Mouse (Mus musculus): ENCODE measurements around the gene Gnb2. TPM values are rescaled to one million over a fixed set of nuclear protein-coding genes. Genes with fewer than 3 reads are reported as not detected.

The Gnb2 gene
- polyA plus RNA-seq, 1 experiment from 2014 or later: 337 TPM

GRCm38 (mm10) chr5:137501709-137502666 is 31.3 kb downstream of the Gnb2 start, which contains the start of gene Pop7:
Gene Pop7 (minus strand): TSS chr5:137502518.
- Histone ChIP-seq H3K4me3 (replicated peaks) (peak within 1 kb of the TSS; percentile 59), H3K9me3 (no peaks in the 10 kb centered on the region), H3K36me3 (peaks cover 10% of the 10 kb centered on the region; the same call in 1 of the 2 replicates), H3K9ac (replicated peaks) (peak within 1 kb of the TSS; percentile 68), H3K4me2 (peak within 1 kb of the TSS; percentile 57), H3K4me1 (replicated peaks) (peaks cover 14% of the 10 kb centered on the region), H3K27ac (peak within 1 kb of the TSS; percentile 95), H3K27me3 (no peaks in the 10 kb centered on the region)
- ATAC-seq (ENCODE audit: insufficient number of reproducible peaks, insufficient read depth, low FRiP score, low TSS enrichment, low read depth): peak; percentile 93
- WGBS: 3% methylated on average over 64 of the region's 64 CpGs

- Histone ChIP-seq H3K4me3 (replicated peaks) (no peak overlapping the region), H3K9ac (replicated peaks) (no peak overlapping the region), H3K36me3 (peaks cover 10% of the 10 kb centered on the region; the same call in 1 of the 2 replicates), H3K4me1 (replicated peaks) (peaks cover 14% of the 10 kb centered on the region), H3K27ac (no peak overlapping the region), H3K9me3 (no peaks in the 10 kb centered on the region), H3K4me2 (no peak overlapping the region), H3K27me3 (no peaks in the 10 kb centered on the region)
- WGBS: 91% methylated on average over 7 of the region's 7 CpGs
- ATAC-seq (ENCODE audit: insufficient number of reproducible peaks, insufficient read depth, low FRiP score, low TSS enrichment, low read depth): no peak
Observed at GRCm38 (mm10) chr5:137500186-137500585, 33.1 kb downstream of the Gnb2 start.

DNA sequence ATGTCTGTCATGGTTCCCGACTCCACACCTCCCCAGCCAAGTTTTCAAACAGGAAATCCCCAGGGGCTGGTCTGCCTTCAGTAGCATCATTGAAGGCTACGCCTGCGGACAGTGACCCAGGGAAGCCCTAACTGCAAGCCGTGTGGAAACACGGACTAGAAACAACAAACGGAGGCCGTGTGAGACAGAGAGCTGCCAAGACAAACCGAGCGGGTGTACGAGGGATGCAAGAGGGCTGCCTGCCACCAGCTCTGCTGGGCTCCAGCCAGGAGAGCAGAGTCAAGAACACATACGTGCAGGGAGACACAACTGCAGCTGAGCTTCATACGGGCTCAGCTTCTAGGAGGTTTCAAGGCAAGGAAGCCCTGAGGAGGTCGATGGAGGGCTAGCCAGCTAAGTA is 39.5 kb downstream of the Gnb2 start:
- Histone ChIP-seq H3K36me3 (no peaks in the 10 kb centered on the region), H3K27me3 (no peaks in the 10 kb centered on the region), H3K9me3 (no peaks in the 10 kb centered on the region), H3K4me3 (replicated peaks) (no peak overlapping the region), H3K27ac (no peak overlapping the region), H3K4me2 (no peak overlapping the region), H3K4me1 (replicated peaks) (peaks cover 9% of the 10 kb centered on the region; the same call in 1 of the 2 replicates), H3K9ac (replicated peaks) (0 out of 2 replicates have a peak overlapping the region, but pooled peaks have one; percentile 18)
- no peak for ATAC-seq (ENCODE audit: insufficient number of reproducible peaks, insufficient read depth, low FRiP score, low TSS enrichment, low read depth)
- WGBS: 83% methylated on average over 13 of the region's 13 CpGs

DNA sequence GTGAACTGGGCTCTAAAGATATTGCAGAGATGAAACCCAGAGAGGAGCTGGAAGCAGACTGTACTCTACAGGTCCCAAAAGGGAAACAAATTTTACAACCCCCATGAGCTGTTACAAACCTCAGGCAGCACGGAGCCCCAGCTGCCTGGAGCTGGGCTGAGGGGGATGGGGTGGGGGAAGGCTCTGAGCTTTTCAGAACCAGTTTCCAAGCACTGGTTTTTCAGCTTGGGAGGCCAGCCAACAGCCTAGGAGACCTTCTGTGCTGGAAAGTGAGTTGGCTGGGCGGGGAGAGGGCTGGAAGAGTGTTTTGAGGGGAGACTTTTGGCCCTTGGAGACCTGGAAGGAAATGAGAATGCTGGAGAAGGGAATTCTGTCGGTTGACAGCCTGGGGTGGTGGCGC is 41.8 kb downstream of the Gnb2 start:
- Histone ChIP-seq H3K27me3 (peaks cover 3% of the 10 kb centered on the region), H3K4me2 (no peak overlapping the region; the same call in 1 of the 2 replicates), H3K9ac (replicated peaks) (no peak overlapping the region), H3K27ac (peak overlapping the region; percentile 45; the same call in 1 of the 2 replicates), H3K4me3 (replicated peaks) (no peak overlapping the region), H3K9me3 (no peaks in the 10 kb centered on the region), H3K4me1 (replicated peaks) (peaks cover 9% of the 10 kb centered on the region; the same call in 1 of the 2 replicates), H3K36me3 (no peaks in the 10 kb centered on the region)
- 40% methylated on average over 4 of the region's 4 CpGs for WGBS
- no peak for ATAC-seq (ENCODE audit: insufficient number of reproducible peaks, insufficient read depth, low FRiP score, low TSS enrichment, low read depth)

DNA sequence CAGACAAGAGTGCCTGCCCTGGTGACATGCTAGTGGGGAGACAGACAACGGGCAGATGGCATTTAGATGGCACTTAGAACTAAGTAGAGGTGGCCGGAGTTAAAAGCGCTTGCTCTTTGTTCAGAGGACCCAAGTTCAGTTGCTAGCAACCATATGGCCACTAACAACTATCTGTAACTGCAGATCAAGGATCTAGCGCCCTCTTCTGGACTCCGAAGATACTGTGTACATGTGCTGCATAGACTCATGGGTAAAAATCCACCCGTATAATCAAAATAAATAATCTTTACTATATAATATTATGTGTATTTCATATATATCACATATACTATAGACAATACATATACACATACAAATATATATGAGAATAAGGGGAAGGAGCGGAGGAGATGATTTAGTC is 45.7 kb downstream of the Gnb2 start:
- no peak overlapping the region for H3K4me2 ChIP-seq
- no peak overlapping the region for H3K27ac ChIP-seq
- no peak for ATAC-seq (ENCODE audit: insufficient number of reproducible peaks, insufficient read depth, low FRiP score, low TSS enrichment, low read depth)
- H3K9ac ChIP-seq (replicated peaks): no peak overlapping the region
- WGBS: 85% methylated on average over 7 of the region's 7 CpGs
- no peaks in the 10 kb centered on the region for H3K36me3 ChIP-seq
- H3K4me3 ChIP-seq (replicated peaks): no peak overlapping the region
- peaks cover 25% of the 10 kb centered on the region for H3K4me1 ChIP-seq (replicated peaks)
- no peaks in the 10 kb centered on the region for H3K9me3 ChIP-seq
- H3K27me3 ChIP-seq: peaks cover 19% of the 10 kb centered on the region

DNA sequence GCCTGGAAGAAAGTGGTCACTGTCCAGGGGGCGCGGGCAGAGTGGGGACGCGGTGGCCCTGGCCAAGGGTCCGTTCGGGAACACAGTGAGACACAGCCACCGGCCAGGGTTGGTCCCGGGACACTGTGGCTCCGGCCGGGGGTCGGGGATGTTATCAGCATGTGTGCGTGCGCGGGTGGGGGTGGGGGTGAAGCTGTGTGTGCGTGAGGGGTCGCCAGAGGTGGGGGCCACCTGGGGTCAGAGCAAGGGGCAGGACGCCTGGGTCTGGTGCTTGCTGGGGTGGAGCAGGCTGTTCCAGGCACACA is 47.5 kb downstream of the Gnb2 start:
- Histone ChIP-seq H3K27ac (no peak overlapping the region), H3K4me1 (replicated peaks) (peaks cover 16% of the 10 kb centered on the region), H3K9ac (replicated peaks) (peak overlapping the region; percentile 61), H3K9me3 (no peaks in the 10 kb centered on the region), H3K27me3 (peaks cover 19% of the 10 kb centered on the region), H3K4me2 (peak overlapping the region; percentile 71), H3K36me3 (no peaks in the 10 kb centered on the region), H3K4me3 (replicated peaks) (peak overlapping the region; percentile 38)
- ATAC-seq (ENCODE audit: insufficient number of reproducible peaks, insufficient read depth, low FRiP score, low TSS enrichment, low read depth): no peak
- 2% methylated on average over 17 of the region's 17 CpGs for WGBS

DNA sequence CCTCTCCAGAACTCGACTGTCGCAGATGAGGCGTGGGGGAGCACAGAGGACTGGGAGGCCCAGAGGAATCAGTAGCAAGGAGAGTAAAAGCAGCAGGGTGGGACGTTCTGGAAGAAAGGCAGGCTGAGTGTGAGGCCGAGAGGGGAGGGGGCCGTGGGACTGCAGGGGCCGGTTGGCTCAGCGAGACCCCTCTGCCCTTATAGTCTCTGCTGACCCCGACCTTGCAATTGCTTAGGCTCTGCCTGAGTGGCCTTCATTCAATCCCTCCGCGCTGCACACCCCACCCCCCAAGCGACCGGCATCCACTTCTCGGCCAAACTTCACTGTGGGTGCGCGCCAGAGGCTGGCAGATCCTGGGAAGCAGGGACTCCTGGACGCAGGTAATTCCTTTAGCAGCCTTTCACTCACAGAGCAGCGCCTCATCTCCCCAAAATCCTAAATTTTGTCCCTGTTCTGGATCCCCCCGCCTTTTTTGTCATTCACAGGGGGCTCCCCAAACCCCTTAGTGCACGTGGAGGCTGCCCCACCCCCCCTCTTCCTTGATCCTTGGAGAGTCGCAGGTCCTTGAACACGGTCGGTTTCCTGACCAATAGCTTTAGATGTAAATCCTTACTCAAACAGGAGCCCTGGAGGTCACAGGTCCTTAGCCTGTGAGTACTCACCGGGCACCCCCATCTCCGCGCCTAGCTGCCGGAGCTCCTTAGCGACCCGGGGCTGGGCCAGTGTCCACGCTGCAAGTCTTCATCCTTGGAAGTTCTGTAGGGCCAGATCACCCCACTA is 48.0 kb downstream of the Gnb2 start:
- H3K4me3 ChIP-seq (replicated peaks): peak overlapping the region; percentile 38
- peaks cover 16% of the 10 kb centered on the region for H3K4me1 ChIP-seq (replicated peaks)
- no peaks in the 10 kb centered on the region for H3K9me3 ChIP-seq
- peaks cover 19% of the 10 kb centered on the region for H3K27me3 ChIP-seq
- peak overlapping the region; percentile 71 for H3K4me2 ChIP-seq
- 7% methylated on average over 30 of the region's 30 CpGs for WGBS
- no peaks in the 10 kb centered on the region for H3K36me3 ChIP-seq
- no peak for ATAC-seq (ENCODE audit: insufficient number of reproducible peaks, insufficient read depth, low FRiP score, low TSS enrichment, low read depth)
- no peak overlapping the region for H3K27ac ChIP-seq
- H3K9ac ChIP-seq (replicated peaks): peak overlapping the region; percentile 61

DNA sequence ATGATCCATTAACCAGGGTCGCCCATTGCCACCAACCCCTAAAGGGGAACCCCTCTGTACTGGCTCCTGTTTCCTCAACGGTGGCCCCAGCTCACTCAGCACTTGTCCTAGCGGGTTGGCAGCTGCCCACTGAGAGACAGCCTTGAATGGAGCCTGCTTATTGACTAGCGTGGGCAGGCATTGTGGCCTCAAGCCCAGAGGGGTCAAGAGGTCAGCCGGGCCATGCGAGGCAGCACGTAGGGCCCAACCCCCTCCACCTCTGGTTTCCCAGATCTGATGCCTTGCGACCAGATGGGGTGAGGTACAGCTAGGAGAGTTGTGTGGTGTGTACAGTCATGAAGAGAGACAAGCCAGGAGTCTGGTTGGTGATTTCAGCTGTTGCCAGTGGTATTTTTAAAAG is 51.4 kb downstream of the Gnb2 start:
- ATAC-seq (ENCODE audit: insufficient number of reproducible peaks, insufficient read depth, low FRiP score, low TSS enrichment, low read depth): no peak
- Histone ChIP-seq H3K27me3 (peaks cover 19% of the 10 kb centered on the region), H3K4me2 (no peak overlapping the region), H3K4me3 (replicated peaks) (no peak overlapping the region), H3K27ac (no peak overlapping the region), H3K4me1 (replicated peaks) (peaks cover 16% of the 10 kb centered on the region), H3K9ac (replicated peaks) (no peak overlapping the region), H3K36me3 (no peaks in the 10 kb centered on the region), H3K9me3 (no peaks in the 10 kb centered on the region)
- WGBS: 31% methylated on average over 8 of the region's 8 CpGs

DNA sequence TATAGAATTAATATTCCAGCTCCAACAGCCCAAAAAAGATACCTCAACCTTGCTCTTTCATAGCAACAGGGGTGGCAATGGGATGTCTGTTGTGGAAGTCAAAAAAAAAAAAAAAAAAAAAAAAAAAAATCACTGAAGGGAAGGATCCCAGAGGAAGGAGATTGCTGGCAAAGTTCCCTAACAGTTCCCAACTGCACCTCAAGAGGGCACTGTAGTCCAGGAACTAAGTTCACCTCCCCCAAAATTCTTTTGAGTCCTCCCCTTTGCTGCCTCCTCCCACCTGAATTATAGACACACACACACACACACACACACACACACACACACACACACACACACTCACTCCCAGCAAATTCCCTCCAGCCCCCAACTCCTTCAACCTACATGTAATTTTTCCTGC is 52.2 kb downstream of the Gnb2 start:
- H3K27me3 ChIP-seq: peaks cover 12% of the 10 kb centered on the region; the same call in 1 of the 2 replicates
- no peak overlapping the region for H3K9ac ChIP-seq (replicated peaks)
- no peak overlapping the region for H3K27ac ChIP-seq
- no peaks in the 10 kb centered on the region for H3K36me3 ChIP-seq
- H3K4me3 ChIP-seq (replicated peaks): no peak overlapping the region
- no peak for ATAC-seq (ENCODE audit: insufficient number of reproducible peaks, insufficient read depth, low FRiP score, low TSS enrichment, low read depth)
- no peak overlapping the region for H3K4me2 ChIP-seq
- no peaks in the 10 kb centered on the region for H3K9me3 ChIP-seq
- H3K4me1 ChIP-seq (replicated peaks): peaks cover 13% of the 10 kb centered on the region
